Mouse (Mus musculus): ENCODE data around the gene Fam71b.

- TF ChIP-seq CTCF (IDR thresholded peaks at IDR 0.05; ENCODE audit: low read depth, low read length) (no peak), EP300 (IDR thresholded peaks at IDR 0.05; ENCODE audit: insufficient read depth, low read depth, low read length) (no peak)
Measured at GRCm38 (mm10) chr11:46430123-46430522, 33.8 kb downstream of the Fam71b start.
